Mouse (Mus musculus) E14TG2a.4 (cell line): ENCODE results near the gene Bcam.

Experiments
- CTCF ChIP-seq: conservative IDR thresholded peaks from 2 replicates; pipeline ENCODE4 v1.5.1; 2014; ENCODE audit warnings: low read length
- NANOG ChIP-seq: IDR thresholded peaks from 2 replicates; pipeline ENCODE4 v1.6.1; 2014; ENCODE audit warnings: borderline replicate concordance, low read length, mixed read lengths
- POU5F1 ChIP-seq: IDR thresholded peaks from 2 replicates; pipeline ENCODE4 v1.6.1; 2014; ENCODE audit warnings: low read length, borderline replicate concordance

DNA sequence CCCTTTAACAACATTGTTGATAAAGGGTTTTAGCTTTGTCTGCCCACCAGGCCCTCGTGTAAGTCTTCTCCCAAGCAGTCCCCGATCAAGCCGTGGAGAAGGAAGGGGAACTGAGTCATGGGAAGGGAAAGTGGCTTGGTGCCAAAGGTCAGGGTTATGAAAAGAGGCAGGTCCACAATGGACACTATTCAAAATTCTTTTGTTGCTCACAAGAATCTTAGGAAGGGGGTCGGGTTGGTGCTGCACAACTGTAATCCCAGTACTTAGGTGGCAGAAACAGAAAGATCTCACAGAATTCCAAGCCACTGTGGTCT, 19.8 kb downstream of the Bcam start:
- no peak for TF ChIP-seq CTCF
- TF ChIP-seq POU5F1 = no peak
- TF ChIP-seq NANOG = no peak
